Mouse (Mus musculus) neural tube, embryonic 14.5 days (tissue): ENCODE data around the gene Uqcc3. TPM values are rescaled to one million over a fixed set of nuclear protein-coding genes. Genes with fewer than 3 reads are reported as not detected.
"Not testable (repeated sequence)": the region's sequence is repeated elsewhere in the genome, so short reads cannot be mapped to it uniquely, and the experiment has no call there.

Experiments used
- ATAC-seq: fragments of 200-750 bp; cut with Nextera tagmentation; 2 replicates; pipeline ENCODE4 v1.8.0; 2017; ENCODE audit warnings: low read depth, mild to moderate bottlenecking, moderate TSS enrichment, moderate library complexity
- H3K27ac ChIP-seq: fragments of 300-500 bp; sonication (generic); 2 replicates; pipeline ENCODE4 v1.5.1; 2014; ENCODE audit warnings: low read depth, mild to moderate bottlenecking, control low read depth, low read length, moderate library complexity, mixed read lengths
- H3K27me3 ChIP-seq: fragments of 300-500 bp; sonication (generic); 2 replicates; pipeline ENCODE4 v1.6.1; 2014; ENCODE audit warnings: low read length; ENCODE audit not compliant: control insufficient read depth, insufficient read depth
- H3K36me3 ChIP-seq: fragments of 300-500 bp; sonication (generic); 2 replicates; pipeline ENCODE4 v1.6.1; 2014; ENCODE audit warnings: low read length, mixed read lengths; ENCODE audit not compliant: control insufficient read depth, insufficient read depth
- H3K4me1 ChIP-seq: fragments of 300-500 bp; sonication (generic); 2 replicates; pipeline ENCODE4 v1.6.1; 2014; ENCODE audit warnings: low read length; ENCODE audit not compliant: control insufficient read depth, insufficient read depth
- H3K4me2 ChIP-seq: fragments of 300-500 bp; sonication (generic); 2 replicates; pipeline ENCODE4 v1.6.1; 2014; ENCODE audit warnings: mild to moderate bottlenecking, low read depth, low read length, control low read depth
- H3K4me3 ChIP-seq: fragments of 300-500 bp; sonication (generic); 2 replicates; pipeline ENCODE4 v1.5.1; 2014; ENCODE audit warnings: low read depth, low read length, control low read depth, mixed read lengths
- H3K9ac ChIP-seq: fragments of 300-500 bp; sonication (generic); replicated peaks from 2 replicates; pipeline ENCODE4 v1.6.1; 2014; ENCODE audit warnings: low read depth, mild to moderate bottlenecking, control low read depth, low read length, mixed read lengths
- H3K9me3 ChIP-seq: fragments of 300-500 bp; sonication (generic); 2 replicates; pipeline ENCODE4 v1.6.1; 2016; ENCODE audit warnings: low read length; ENCODE audit not compliant: control insufficient read depth
- WGBS: fragments of 180-500 bp; shearing (Covaris S2); extraction: QIAGEN DNeasy Blood & Tissue Kit; methylation state at CpG from one replicate; pipeline ENCODE4 v1.1.7; 2014; 5-methylcytosine and 5-hydroxymethylcytosine counted together
- polyA plus RNA-seq: library from polyadenylated mRNA; unstranded; fragments of >200 nt; fragmentation: Nextera tagmentation; extraction: Ambion mirVana; gene quantifications from 2 replicates; pipeline ENCODE4 v1.2.1, GENCODE M21; 2014

The Uqcc3 gene
- polyA plus RNA-seq, 1 experiment from 2014 or later: 64.1 TPM

DNA sequence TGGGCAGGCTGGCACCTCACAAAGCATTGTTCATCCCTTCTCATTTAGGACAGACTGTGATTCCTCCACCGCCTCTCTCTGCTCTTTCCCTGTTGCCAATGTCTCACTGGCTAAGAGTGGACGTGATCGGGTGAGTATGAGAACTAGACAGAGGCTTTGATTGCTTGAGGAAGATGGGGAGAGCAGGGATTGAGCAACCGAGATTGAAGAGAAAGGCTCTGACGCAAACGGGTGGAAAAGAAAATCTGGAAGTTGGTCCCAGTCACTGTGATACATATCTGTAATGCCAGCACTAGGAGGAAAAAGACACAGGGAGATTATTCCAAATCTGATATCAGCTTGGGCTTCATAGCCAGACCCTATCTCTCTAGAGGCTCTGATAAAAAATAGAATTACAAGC, 37.8 kb downstream of the Uqcc3 start:
- Histone ChIP-seq H3K4me1 (peaks cover 17% of the 10 kb centered on the region), H3K4me2 (no peak overlapping the region), H3K9ac (no peak overlapping the region), H3K9me3 (no peaks in the 10 kb centered on the region), H3K4me3 (no peak overlapping the region), H3K36me3 (peaks cover 21% of the 10 kb centered on the region), H3K27ac (no peak overlapping the region), H3K27me3 (no peaks in the 10 kb centered on the region)
- 92% methylated on average over 6 of the region's 6 CpGs for WGBS
- no peak for ATAC-seq

DNA sequence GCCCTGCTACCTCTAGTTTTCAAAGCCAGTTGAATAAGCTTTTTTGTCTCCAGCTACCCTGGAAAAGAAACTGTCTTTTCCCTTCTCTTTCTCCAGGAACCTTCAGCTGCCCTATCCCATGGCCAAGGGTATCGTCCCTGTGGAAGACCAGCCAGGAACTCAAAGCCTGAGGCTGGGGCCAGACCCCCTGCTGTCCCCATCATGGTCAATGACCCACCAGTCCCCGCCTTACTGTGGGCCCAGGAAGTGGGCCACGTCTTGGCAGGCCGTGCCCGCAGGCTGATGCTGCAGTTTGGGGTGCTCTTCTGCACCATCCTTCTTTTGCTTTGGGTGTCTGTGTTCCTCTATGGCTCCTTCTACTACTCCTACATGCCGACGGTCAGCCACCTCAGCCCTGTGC, 39.7 kb downstream of the Uqcc3 start:
- Histone ChIP-seq H3K9me3 (no peaks in the 10 kb centered on the region), H3K4me2 (peak overlapping the region; percentile 66), H3K27me3 (no peaks in the 10 kb centered on the region), H3K4me1 (peaks cover 17% of the 10 kb centered on the region), H3K36me3 (peaks cover 10% of the 10 kb centered on the region), H3K4me3 (peak overlapping the region; percentile 72), H3K27ac (no peak overlapping the region), H3K9ac (peak overlapping the region; percentile 67)
- ATAC-seq: no peak
- 91% methylated on average over 7 of the region's 7 CpGs for WGBS

DNA sequence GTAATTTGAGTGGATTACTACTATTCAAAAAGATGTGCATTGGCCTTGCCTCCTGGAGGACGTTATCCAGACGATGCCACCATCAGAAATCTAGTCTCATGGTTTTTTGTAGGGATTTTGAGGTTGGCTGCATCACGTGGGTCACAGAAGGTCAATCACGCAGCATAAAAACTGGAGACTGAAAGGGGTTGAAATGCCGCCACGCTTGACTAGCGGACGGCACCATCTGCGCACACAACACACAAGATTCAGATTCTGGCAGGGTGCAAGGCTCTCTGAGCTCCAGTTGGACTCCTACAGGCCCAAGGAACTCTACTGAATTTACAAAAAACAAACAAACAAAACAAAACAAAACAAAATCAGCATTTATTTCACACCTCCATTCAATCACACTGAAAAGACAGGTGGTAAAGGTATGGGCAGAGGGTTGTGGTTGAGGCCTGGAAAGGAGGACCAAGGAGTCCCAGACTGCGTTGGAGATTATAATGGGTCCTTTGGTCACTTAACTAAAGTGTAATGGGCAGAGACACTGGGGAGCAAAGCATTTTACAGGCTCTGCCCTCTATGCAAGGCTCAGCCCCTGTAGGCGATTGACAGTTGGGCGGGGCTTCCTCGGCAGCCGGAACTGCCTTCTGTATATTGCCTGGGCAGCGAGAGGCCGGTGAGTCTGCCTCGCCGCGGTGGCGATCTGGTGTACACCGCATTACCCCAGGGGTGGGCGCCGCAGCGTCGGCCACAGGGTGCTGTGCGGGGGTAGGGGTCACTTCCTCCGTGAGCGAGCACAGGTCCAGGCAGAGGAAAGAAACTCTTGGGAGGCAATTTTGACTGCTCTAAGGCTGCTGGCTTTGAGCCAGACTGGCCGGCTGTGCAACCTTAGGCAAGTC, 40.6 kb downstream of the Uqcc3 start:
- WGBS: 16% methylated on average over 29 of the region's 29 CpGs

DNA sequence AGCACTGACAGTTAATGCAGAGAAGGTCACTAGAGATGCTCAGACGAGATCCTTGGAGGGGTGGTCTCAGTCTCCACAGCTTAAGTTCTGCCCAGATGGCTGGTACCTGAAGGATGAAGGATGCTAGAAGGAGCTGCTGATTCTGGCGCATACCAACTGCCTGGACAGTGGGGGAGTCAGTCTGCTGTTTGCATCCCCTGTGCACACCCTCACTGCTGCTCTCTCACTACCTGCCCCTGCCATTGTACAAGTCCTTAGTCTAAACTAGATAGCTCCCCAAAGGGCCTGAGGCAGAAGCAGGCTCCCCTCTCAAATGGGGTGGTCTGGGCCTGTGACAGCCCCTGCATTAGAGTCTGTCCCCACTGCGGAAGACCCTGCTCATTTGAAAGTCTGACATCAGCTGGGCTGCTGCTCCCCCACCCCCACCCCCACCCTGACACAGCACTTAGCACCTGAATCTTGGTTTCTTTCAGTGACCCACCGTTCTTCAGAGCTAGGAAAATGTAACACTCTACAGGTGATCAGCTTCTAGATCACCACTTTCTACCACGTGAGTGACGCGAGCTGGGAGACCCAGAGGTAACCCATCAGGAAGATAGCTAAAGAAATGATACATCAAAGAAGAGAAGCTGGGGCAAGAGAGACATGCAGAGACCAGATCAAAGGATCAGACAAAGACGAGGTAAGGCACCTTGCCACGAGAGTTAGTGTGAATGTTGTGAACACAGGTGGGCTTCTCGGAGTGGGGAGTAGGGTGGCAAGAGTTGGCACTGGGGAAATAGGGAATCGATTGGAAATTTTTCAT, 41.4 kb downstream of the Uqcc3 start, which contains the start of gene Gng3:
Gene Gng3 (minus strand): TSS at position 92 of the 805 bp plus-strand sequence.
- Histone ChIP-seq H3K4me2 (peak within 1 kb of the TSS; percentile 66), H3K27me3 (no peaks in the 10 kb centered on the region), H3K27ac (peak within 1 kb of the TSS; percentile 97), H3K4me1 (peaks cover 17% of the 10 kb centered on the region), H3K9me3 (no peaks in the 10 kb centered on the region), H3K9ac (peak within 1 kb of the TSS; percentile 86), H3K4me3 (peak within 1 kb of the TSS; percentile 72), H3K36me3 (peaks cover 10% of the 10 kb centered on the region)
- WGBS: 43% methylated on average over 11 of the region's 11 CpGs
- peak; percentile 92 for ATAC-seq

More for the DNA sequence above, 40.6 kb downstream of the Uqcc3 start:
- H3K27me3 ChIP-seq: no peaks in the 10 kb centered on the region
- H3K9me3 ChIP-seq: no peaks in the 10 kb centered on the region
- peak overlapping the region; percentile 67 for H3K9ac ChIP-seq
- H3K27ac ChIP-seq: peak overlapping the region; percentile 97
- peaks cover 5% of the 10 kb centered on the region for H3K36me3 ChIP-seq
- H3K4me2 ChIP-seq: peak overlapping the region; percentile 66
- ATAC-seq: peak; percentile 7; the same call in 1 of the 2 replicates
- H3K4me1 ChIP-seq: peaks cover 17% of the 10 kb centered on the region
- H3K4me3 ChIP-seq: peak overlapping the region; percentile 72

DNA sequence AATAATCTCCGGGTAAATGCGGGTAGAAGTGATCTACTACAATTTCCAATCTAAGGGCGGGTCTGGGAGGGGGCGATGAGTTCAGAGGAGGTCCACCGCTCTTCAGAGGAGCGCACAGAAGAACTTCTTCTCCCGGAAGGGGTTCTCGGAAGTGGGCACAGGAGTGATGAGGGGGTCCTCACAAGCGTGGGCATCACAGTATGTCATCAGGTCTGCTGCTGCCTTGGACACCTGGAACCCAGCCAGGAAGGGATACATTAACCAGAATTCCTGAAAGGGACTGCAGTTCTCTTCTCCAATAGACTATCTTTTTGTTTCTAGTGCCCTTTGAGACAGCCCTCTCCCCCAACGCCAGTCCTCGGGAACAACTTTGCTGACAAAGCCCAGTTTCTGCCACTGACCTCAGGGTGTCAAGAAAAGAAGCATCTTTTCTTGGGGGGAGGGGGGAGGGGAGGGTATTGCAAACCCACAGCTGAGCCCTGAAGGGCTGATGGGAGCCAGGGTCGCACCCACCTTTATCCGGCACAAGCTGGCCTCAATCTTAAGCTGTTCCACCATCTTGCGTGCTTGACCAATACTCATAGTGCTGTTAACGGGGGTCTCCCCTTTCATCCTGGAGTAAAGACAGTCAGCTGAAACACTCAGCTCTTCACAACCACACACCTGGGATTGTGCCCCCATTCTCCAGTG, 42.5 kb downstream of the Uqcc3 start:
- no peaks in the 10 kb centered on the region for H3K9me3 ChIP-seq
- no peaks in the 10 kb centered on the region for H3K27me3 ChIP-seq
- peak overlapping the region; percentile 86 for H3K9ac ChIP-seq
- peak overlapping the region; percentile 97 for H3K27ac ChIP-seq
- H3K4me1 ChIP-seq: peaks cover 17% of the 10 kb centered on the region
- H3K4me2 ChIP-seq: peak overlapping the region; percentile 66
- 15% methylated on average over 15 of the region's 15 CpGs for WGBS
- H3K36me3 ChIP-seq: peaks cover 18% of the 10 kb centered on the region
- H3K4me3 ChIP-seq: peak overlapping the region; percentile 72
- ATAC-seq: peak; percentile 0; the same call in 1 of the 2 replicates

DNA sequence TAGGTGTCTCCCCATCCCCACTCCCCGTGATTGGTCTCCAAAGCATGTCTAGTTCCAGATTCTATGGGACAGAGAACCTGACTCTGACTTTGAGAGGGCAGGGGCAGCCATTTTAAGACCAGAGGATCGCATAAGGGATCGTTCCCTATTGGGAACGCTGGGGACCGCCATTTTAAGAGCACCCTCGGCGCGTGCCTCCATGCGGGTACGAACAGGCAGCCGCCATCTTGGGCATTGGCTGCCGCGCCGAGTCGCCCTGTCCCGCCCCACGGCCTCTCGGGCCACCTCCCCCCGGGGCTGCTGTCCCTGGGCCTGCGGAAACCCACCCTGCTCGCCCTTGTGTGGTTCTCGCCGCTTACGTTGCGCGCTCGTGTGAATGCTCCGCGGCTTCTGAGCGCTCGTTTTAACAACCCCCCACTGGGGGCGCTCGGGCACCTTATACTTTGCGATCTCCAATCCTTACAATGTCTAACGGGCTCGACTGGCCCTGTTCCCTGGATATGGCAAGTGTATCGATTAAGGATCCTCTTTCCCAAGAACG, 43.4 kb downstream of the Uqcc3 start, which contains the start of gene Bscl2:
Gene Bscl2 (plus strand): TSS at position 217 of the 541 bp plus-strand sequence.
- WGBS: under 1% methylated on average over 37 of the region's 38 CpGs
- H3K27ac ChIP-seq: peak within 1 kb of the TSS; percentile 97
- peak within 1 kb of the TSS; percentile 72 for H3K4me3 ChIP-seq

DNA sequence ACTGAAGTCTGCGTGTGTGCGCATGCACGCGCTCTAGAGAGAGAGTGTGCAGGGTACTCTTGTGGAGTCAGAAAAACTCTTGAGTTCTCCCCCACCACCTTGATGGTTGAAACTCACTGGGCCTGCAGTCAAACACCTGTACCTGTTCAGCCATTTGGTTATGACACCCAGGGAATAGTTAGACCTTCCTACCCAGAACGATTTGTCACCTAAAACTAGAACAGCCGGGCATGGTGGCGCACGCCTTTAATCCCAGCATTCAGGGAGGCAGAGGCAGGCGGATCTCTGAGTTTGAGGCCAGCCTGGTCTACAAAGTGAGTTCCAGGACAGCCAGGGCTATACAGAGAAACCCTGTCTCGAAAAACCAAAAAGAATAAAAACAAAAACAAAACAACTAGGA, 44.4 kb downstream of the Uqcc3 start:
- H3K36me3 ChIP-seq: peaks cover 28% of the 10 kb centered on the region
- H3K27me3 ChIP-seq, H3K27ac ChIP-seq, H3K9me3 ChIP-seq, ATAC-seq, H3K9ac ChIP-seq, H3K4me3 ChIP-seq: not testable (repeated sequence)
- H3K4me2 ChIP-seq: peak overlapping the region; percentile 66; the same call in 1 of the 2 replicates
- WGBS: 97% methylated on average over 10 of the region's 10 CpGs
- H3K4me1 ChIP-seq: peaks cover 16% of the 10 kb centered on the region

More for the DNA sequence above, 43.4 kb downstream of the Uqcc3 start, which contains the start of gene Bscl2:
- Histone ChIP-seq H3K36me3 (peaks cover 20% of the 10 kb centered on the region), H3K9me3 (no peaks in the 10 kb centered on the region), H3K27me3 (no peaks in the 10 kb centered on the region), H3K4me1 (peaks cover 17% of the 10 kb centered on the region), H3K9ac (peak within 1 kb of the TSS; percentile 86), H3K4me2 (peak within 1 kb of the TSS; percentile 66)
- peak; percentile 64 for ATAC-seq

DNA sequence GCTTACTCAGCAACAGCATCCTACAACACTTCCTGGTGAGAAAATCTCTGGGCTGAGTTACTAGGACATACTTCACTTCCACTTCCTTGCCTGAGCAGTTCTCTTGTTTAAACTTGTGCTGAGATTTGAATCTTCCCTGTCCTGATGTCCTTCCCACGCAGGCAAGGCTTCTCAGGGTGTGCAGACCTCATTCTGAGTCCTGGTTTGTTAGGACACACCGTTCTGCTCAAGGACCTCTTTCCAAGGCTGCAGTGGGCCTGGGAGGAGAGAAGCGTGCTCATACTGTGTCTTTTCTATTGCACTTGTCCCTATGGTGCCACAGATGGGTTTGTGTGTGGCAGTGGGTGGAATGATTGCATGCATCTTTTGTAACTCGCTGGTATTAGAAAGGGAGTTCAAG, 47.8 kb downstream of the Uqcc3 start:
- H3K27me3 ChIP-seq: no peaks in the 10 kb centered on the region
- H3K4me2 ChIP-seq: no peak overlapping the region
- H3K4me3 ChIP-seq: no peak overlapping the region
- no peak for ATAC-seq
- peaks cover 61% of the 10 kb centered on the region for H3K36me3 ChIP-seq
- H3K27ac ChIP-seq: no peak overlapping the region
- no peaks in the 10 kb centered on the region for H3K9me3 ChIP-seq
- H3K4me1 ChIP-seq: no peaks in the 10 kb centered on the region
- H3K9ac ChIP-seq: no peak overlapping the region
- 96% methylated on average over 4 of the region's 4 CpGs for WGBS
